Mouse (Mus musculus) brain, embryonic 14.5 days (tissue): Measurements from ENCODE around the gene Cacna2d3.

Experiments
- CTCF ChIP-seq: fragments of 200-500 bp; IDR thresholded peaks from 2 replicates; pipeline ENCODE4 v1.5.1; 2012; ENCODE audit warnings: inconsistent platforms, mild to moderate bottlenecking, moderate library complexity, borderline replicate concordance; ENCODE audit not compliant: insufficient read depth, insufficient read length; ENCODE audit errors: extremely low read depth
- POLR2A ChIP-seq: fragments of 200-500 bp; IDR thresholded peaks from 2 replicates; pipeline ENCODE4 v1.6.1; 2012; ENCODE audit warnings: mild to moderate bottlenecking, inconsistent platforms, borderline replicate concordance; ENCODE audit not compliant: poor library complexity, insufficient read depth, insufficient read length, severe bottlenecking; ENCODE audit errors: extremely low read depth

DNA sequence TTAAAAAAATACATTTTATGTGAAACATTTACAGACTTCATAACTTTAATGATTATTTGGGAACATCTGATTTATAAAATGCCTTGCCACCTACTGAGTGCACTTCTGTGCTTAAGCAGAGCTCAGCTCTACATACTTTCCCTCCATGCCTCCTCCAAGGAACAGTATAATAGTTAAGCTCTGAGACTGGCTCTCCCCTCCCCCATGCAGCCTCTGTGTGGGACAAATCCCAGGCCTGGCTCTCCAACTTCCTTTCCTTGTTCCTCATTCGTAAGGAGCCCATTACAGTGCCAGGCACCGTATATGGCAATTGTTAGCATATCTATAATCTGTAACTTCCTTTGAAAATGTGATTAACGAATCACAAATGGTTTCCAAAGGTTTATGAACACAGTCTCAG is 644.2 kb downstream of the Cacna2d3 start:
- TF ChIP-seq POLR2A (no peak), CTCF (no peak)
